Mouse (Mus musculus): ENCODE measurements at regions not wholly inside any gene's neighbourhood (a gene's known extent, or its start where the extent isn't known, plus 50 kb on each side); places are given as distances from the start of the nearest gene placed in this dataset.

DNA sequence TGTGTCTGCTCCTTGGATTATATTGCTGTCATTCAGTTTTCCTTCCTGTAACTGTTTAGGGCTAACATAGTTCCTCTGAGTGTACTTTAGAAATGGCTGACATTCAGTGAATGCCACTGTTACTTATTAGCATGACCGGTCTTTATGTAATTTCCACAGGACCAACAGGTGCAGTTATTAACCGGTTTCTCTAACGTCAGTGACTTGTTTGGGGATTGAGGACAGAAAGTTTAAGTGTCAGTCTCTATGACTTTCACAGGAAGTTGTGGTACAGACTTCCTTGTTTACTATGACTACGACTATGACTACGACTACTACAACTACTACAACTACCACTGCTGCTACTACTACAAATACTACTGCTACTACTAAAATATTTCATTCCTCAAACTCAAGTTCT is 170.4 kb upstream of the Ptger4 start:
- no peak for DNase-seq (ENCODE audit: low spot score)

DNA sequence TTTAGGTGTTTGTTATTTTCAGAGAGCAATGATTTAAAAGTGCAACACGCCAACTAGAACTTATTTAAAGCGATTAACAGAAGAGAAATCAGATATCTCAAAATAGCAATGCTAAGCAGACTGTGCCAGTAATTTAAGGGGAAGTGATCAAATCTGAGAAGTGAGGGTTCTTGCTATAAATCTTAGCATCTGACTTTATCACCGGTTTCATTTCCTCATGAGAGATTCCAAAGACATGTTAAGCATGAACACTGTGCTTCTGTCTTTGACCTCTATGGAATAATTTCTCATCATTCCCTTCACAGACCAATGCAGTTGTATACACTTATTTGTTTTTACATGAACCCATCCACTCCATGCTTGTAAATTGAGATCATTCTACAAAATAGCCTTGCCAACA is 172.0 kb upstream of the Ptger4 start:
- no peak for DNase-seq (ENCODE audit: low spot score)

DNA sequence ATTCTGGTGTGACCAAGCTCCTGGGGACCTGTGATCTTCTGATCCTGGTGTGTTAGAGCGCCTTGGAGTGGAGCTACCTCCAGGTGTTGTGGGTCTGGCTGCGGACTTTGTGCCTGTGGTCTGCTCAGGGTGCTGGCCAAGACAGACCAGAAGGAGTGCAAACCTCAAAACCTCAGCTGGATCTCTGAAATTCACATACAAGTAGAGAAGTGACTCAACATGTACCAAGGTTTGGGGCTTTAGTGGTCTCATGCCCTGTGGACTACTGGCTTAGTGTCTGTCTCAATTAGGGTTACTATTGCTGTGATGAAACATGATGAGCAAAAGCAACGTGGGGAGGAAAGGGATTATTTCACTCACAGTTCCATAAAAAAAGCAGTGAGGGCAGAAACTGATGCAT is 182.7 kb upstream of the Ptger4 start:
- DNase-seq (ENCODE audit: low spot score): no peak

DNA sequence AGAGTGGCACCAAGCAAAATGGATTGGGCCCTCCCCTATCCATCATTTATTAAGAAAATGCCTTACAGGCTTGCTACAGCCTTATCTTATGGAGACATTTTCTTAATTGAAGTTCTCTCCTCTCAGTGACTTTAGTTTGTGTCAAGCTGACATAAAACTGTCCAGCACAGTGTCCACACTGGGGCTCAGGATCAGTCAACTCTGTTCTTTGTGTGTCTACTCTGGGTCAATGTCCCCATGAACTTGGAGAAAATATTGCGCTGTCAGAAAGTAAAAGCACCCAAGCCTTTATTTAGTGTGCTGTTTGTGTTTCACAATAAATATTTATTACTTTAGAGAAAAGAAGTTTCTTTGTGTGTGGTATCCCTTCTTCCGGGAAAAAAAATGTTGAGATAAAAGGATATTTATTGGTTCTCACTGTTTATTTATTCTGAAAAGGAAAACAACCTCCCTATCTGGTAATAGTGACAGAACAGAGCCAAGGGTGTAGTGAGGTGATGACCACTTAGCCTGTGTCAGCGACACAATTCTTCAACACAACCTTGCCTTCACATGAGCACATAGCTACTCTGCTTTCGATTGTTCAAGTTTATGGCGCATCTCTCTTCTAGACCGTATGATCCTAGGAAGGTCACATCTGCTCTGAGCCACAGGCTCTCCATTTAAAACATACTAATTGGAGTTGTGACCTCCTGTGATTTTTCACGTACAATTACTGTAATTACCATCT is 183.5 kb upstream of the Ptger4 start:
- no peak for DNase-seq (ENCODE audit: low spot score)

DNA sequence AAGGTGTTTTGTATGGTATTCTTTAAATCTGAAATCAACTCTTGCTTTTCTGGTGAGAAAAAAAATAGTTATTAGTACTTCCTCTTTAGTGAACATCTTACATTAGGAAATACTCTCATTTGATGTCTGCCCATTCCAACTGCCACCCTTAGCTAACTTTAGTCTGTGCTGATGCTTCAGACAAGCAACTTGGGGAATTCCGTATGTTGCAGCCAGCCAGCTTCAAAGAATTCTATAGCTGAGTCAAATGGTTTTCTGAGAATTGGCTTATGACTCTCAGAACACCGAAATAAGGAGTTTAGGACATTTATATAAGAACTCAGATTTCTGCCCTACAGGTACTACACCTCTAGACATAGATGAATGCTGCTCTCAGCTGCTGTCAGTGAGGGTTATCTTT is 188.0 kb upstream of the Ptger4 start:
- no peak for DNase-seq (ENCODE audit: low spot score)

DNA sequence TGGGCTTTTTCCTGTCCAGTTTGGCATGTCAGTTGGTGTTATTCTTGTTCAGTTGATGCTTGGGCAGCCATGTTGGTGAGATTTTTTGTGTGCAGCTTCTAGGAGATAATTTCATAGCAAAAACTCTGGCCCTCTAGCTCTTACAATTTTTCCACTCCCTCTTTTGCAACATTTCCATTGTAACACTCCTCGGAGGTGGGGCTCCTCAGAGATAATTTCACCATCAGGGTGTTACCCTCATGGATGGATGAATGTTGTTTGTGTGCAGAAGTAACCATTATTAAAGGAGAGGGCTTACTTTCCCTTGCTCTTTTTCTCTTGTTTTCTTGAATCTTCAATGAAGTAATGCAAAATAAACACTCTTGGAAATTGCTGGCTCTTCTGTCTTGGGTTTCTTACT is 193.0 kb upstream of the Ptger4 start:
- DNase-seq (ENCODE audit: low spot score): no peak

DNA sequence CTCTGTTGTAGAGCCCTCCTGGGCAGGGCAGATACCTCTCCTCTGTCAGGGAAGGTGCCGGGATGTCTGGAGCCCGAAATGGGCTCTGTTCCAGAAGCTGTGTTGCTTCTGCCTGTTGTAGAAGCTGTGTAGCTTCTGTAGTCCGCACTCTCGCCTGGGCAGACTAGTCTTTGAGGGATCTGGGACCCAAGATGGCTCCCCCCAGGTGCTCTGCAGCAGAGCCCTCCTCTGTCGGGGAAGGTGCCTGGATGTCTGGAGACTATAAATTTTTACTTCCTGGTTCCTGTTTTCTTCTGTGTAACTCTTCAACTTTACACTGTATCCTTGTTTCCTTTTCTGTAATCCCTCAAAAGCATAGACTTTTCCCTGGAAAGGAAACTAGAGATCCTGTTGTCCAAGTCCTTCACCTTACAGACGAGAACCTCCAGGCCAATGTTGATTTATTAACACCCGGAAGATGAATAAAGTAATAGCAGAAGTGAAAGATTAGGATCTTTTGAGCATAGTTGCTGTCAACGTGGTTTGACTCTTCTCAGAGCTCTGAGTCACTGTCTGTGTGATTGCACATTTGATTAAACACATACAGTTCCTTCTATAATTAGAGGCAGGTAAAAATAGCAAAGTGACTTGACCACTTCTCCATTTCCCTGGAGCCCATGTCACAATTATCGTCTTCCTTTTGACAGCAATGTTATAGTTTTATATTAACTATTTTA is 202.2 kb upstream of the Ptger4 start:
- DNase-seq (ENCODE audit: low spot score): no peak

DNA sequence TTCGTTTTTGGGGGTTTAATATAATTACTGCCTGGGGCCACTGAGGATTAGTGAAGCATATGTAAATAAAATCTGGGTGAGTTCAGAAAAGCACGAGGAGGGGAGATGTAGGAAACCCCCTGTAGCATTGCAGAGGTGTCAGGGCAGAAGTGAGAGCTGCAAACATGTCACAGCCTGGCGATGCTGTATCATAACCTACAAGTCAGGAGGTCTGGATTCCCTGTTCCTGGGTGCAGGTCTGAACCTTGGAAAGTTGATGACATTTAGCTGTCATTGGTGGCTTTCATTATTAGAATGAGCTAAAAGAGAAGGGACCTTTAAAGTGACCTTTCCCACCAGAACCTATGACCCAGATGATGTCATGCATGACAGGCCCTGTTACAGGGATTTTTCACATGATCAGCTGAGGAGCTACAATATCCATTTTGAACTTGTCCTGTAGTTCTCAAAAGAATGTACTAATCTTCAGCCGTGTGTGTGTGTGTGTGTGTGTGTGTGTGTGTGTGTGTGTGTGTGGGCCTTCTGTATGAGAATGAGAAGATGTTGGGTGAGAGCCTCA is 202.8 kb upstream of the Ptger4 start:
- DNase-seq (ENCODE audit: low spot score): no peak

DNA sequence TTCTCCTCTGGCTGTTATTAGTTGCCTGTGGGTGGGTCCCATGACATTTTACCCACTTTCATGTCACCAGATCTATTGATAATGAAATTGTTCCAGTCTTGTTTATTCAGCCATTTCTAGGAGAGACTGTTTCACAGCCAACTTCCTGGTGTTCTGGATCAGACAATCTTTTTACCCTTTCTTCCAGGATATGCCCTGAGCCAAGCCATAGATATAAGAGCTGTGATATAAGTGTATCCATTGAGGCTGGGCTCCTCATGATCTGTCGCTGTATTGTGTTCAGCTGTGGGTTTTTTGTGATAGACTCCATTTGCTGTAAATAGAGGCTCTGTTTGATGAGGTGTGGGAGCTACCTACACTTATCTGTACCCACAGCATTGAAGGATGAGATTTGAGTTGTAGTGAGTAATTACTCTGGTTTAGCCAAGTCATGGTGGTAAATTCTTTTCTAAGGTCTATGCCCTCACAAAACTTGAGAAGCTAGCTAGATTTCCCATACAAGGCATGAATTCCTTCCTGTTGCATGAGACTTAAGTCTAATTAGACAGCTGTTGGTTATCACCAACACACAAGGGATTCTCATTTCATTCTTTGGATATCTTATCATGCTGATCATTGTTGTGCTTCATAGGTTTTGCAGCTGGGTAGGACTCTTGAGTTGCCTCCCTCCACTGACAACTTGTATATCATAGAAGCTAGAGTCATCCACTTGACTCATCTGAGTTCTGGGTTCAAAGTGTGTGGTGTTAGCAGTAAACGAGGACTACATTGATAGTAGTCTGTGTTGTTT is 203.9 kb upstream of the Ptger4 start:
- DNase-seq (ENCODE audit: low spot score): no peak

DNA sequence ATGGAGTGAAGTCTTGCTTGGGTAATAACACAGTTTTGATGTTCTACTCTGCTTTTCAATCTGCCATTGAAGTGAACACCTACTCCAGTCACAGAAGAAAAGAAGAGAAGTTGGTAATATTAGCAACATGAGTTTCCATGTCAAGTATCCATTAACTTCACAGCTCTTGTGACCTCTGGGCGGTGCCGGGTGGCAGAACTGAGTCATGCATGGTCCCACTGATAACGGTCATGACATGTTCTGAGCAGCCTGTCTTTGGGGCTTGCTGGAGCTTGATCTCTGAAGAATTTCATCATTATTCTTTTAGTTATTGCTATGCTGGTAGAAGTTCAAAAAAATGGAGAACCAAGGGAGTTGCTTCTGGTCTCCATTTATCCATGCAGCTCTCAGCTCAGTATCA is 215.1 kb upstream of the Ptger4 start:
- DNase-seq (ENCODE audit: low spot score): no peak

DNA sequence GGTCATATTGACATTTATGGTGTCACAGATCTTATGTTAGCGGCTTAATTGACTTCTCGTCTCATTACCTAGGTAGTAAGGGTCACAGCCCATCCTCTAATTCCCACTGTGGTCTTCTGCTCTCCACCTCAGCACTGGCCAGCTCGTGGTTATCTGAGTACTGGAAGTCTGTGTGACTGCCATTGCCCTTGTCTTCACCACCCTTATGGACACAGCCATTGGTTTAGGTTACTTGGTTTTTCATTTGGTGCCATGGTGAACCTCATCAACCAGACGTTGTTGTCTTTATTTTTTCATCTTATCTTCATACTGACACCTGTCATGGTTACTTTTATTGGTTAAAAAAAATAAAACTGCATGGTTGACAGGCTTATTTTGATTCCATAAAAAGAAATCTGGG is 215.6 kb upstream of the Ptger4 start:
- DNase-seq (ENCODE audit: low spot score): peak; percentile 42

DNA sequence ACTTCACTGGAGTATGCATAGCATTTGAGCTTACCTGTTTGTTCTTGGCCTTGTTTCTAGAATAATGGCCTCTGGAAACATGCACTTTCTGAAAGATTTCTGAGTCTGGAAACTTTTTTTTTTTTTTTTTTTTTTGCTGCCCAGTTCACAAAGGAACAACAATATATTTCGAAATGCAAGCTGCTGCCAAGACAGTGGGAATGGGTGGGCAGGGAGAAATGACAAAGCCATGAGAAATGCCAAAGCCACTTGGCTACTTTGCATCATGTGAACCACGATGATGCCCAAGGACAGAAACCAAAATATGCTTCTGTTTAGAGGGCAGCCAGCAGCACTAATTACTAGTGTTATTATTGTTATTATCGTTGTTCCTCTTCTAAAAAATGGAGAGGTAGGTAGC is 218.7 kb upstream of the Ptger4 start:
- no peak for DNase-seq (ENCODE audit: low spot score)

DNA sequence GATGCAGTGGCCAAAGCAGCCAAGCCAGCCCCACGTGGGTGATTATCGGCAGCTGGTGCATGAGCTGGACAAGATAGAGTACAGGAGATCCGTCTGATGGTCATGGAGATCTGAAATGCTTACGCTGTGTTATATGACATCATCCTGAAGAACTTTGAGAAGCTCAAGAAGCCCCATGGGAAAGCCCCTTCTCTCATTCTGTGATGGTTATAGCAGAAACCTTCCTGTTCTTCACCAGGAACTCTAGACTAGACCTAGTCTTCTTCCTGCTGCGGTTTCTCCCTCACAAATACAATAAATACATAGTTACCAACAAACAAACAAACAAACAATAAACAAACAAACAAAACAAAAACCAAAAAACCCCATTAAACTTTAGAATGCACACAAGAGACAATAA is 220.7 kb upstream of the Ptger4 start:
- no peak for DNase-seq (ENCODE audit: low spot score)

DNA sequence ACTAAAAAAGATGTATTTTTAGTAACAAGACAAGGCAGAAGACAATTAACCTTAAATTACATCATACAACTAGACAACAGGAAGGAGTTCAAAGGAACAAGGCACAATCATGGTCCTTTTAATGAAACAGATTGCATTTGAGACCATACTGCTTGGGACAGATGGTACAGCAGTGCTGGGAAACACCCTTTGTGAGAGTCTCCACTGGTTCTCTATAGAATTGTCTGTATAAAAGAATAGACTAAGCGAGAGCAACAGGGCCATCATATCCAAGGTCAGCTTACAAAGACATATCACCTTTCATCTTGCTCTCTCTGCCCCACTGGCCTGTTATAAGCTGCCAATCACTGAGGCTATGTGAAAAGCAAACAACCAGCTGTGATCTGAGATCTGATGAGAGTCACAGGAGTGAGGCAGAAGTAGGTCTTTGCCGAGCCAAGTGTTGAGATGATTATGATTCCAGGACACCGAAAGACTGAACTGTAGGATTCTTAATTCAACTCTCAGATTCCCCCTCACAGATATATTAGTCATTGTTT is 224.6 kb upstream of the Ptger4 start:
- DNase-seq (ENCODE audit: low spot score): no peak

DNA sequence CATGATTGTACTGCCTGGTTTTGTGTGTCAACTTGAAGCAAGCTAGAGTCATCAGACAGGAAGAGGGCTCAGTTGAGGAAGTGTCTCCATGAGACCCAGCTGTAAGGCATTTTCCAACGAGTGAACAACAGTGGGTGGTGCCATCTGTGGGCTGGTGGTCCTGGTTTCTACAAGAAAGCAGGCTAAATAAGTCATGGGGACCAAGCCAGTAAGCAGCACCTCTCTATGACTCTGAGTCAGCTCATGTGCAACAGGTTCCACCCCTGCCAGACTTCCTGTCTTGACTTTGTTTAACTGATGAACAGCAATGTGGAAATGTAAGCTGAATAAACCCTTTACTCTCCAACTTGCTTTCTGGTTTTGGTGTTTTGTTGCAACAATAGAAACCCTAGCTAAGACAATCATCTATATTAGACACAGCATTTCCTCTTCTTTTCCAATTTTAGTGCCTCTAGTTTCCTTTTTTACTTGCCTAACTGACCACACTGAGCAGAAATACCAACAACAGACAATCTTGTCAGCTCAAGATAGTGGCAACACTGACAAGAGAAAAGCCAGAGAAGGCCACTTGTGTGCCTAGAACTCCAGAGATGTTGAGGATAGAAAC is 231.5 kb upstream of the Ptger4 start:
- DNase-seq (ENCODE audit: low spot score): no peak

DNA sequence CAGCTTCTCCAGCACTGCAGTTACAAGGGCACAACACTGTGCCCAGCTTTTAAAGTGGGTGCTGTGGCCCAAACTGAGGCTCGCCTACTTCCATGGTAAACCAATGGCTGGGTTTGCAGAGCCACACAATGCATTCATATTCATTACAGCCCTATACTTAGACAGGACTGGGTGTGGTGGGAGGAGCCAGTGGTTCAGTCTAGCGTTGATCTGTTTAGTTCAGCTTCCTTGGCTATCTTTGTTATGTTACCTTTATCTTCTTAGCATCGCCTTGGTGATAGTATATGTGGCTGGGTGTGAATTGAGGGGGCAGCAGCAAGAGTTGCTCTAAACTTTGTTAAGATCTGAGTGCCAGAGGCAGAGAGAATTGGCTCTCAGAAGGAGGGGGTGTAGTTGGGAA is 249.3 kb upstream of the Ptger4 start:
- DNase-seq (ENCODE audit: low spot score): no peak

DNA sequence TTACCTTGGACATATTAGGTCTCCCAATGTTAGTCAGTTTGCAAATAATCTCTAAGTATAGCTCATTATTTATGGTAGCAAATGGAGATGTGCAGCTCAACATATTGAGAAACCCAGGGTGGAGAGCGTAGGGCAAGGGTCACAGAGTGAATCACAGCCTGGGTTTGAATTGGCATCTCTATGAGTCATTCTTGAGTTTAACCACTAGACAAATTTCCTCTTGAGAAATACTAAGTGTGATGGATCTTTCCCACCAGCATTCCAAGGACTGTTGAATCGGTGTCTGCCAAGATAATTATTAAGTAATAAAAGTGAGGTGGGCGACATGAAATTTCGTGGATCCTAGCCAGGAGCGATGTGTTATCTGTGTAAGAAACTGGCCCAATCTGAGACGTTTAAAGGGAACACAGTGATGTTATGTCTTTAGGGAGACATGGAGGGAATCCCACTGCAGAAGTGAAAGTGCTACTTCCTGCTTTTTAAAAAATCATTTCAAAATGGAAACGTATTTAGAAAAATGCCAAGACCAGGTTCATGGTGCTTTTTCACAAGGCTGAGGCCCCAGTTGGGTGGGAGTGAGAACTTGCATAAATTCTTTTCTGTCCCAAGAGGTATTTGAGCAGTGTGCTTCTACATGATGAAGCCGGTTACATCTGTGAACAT is 251.3 kb upstream of the Ptger4 start:
- no peak for DNase-seq (ENCODE audit: low spot score)

DNA sequence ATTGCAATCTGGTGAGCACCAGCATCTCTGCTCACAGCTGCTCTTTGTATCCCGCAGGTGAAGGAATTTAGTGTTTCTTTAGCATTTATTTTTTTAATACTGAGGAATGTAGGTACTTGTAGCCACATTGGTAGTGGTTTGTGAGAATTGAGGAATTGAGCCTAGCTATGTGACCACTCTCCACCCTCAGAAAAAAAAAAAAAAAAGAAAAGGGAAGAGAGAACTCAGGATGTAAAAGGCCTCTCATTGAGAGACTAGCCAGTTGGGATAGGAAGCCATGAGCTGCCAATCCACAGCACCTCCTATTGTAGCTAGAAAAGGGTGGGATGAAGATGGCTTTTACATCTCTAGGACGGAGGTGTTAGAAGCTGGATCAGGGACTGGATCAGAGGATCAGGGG is 252.0 kb upstream of the Ptger4 start:
- no peak for DNase-seq (ENCODE audit: low spot score)

DNA sequence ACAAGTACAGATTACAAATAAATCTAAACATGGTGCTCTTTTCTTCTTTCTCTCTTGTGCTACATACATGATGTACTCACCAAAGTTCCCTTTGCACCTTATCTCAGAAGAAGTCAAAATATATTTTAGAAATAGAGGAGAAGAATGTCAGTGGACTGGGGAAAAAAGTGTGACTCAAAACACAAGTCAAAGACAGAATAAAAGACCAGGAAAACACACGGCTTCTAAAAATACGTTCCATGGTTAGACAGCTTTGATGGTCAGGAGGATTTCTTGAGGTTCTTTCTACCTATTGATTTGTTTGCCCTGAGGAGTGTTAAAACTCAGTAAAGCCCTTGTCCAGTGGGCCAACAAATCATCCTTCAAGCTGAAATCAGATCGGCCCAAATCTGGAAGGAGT is 260.5 kb upstream of the Ptger4 start:
- no peak for DNase-seq (ENCODE audit: low spot score)

DNA sequence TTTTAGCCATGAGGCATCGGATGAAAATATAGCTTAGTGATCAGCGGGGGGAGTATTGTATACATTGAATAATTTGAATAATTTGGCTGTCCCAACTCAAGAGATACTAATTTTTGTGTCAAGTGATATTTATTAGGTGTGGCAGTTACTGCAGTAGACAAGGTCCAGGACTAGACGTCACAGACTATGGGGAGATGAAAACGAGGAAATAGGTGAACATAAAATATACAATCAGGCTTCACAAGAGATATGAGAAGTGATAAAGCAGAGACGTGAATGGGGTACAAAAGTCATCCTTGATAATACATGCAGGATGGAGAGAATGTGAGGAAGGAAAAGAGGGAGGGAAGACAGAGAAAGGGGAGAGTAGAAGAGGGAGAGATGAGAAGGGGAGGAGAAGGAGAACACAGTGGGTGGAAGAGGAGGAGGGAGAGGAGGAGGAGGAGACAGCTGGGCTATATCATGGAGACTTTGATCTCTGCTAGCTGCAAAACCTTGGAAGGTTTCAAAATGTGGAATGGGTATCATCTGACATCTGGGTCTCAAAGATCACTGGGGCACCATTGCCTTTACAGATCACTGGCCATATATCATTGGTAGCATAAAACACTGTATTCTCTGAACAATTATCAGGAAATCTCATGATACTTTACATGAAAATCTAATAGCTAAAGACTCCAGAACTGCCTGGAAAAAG is 263.0 kb upstream of the Ptger4 start:
- DNase-seq (ENCODE audit: low spot score): no peak

DNA sequence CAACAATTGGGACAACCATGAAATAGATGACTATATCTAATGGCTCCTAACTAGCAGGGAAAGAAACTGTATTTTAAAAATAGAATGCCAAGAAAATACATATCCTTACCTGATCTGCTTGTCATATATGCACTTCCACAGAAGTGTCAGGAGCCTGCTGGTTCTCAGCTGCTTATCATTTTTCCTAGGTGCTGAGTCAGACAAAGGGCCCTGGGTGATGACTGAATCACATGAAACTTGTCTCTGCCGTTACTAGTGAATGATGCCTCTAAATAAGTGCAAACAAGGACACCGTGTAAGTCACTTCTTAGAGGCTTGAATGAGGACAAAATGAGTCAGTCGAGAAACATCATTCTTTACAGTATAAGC is 263.5 kb upstream of the Ptger4 start:
- no peak for DNase-seq (ENCODE audit: low spot score)

All from testis, postnatal 14 days (tissue).